Mouse (Mus musculus) neural tube, embryonic 11.5 days (tissue): Measurements from ENCODE around the gene Fam189a1. TPM values are rescaled to one million over a fixed set of nuclear protein-coding genes. Genes with fewer than 3 reads are reported as not detected.

Source experiments
- ATAC-seq: fragments of 200-750 bp; cut with Nextera tagmentation; 2 replicates; pipeline ENCODE4 v1.8.0; 2017; ENCODE audit warnings: moderate number of reproducible peaks, mild to moderate bottlenecking, moderate TSS enrichment, moderate library complexity; ENCODE audit not compliant: insufficient read depth, low FRiP score, low TSS enrichment
- DNase-seq: peaks from one replicate; pipeline ENCODE4 v3.0.0-alpha.2; 2015; ENCODE audit warnings: low spot score
- H3K27ac ChIP-seq: fragments of 300-500 bp; sonication (generic); 2 replicates; pipeline ENCODE4 v1.5.1; 2014; ENCODE audit warnings: low read depth, mild to moderate bottlenecking, low read length
- H3K27me3 ChIP-seq: fragments of 300-500 bp; sonication (generic); 2 replicates; pipeline ENCODE4 v1.6.1; 2014; ENCODE audit warnings: mild to moderate bottlenecking, low read length, mixed read lengths; ENCODE audit not compliant: control insufficient read depth, insufficient read depth
- H3K36me3 ChIP-seq: fragments of 300-500 bp; sonication (generic); 2 replicates; pipeline ENCODE4 v1.6.1; 2014; ENCODE audit warnings: mild to moderate bottlenecking, low read length, moderate library complexity, mixed read lengths; ENCODE audit not compliant: control insufficient read depth, insufficient read depth
- H3K4me1 ChIP-seq: fragments of 300-500 bp; sonication (generic); 2 replicates; pipeline ENCODE4 v1.6.1; 2014; ENCODE audit warnings: low read length, mixed read lengths; ENCODE audit not compliant: control insufficient read depth, insufficient read depth
- H3K4me2 ChIP-seq: fragments of 300-500 bp; sonication (generic); 2 replicates; pipeline ENCODE4 v1.6.1; 2014; ENCODE audit warnings: low read depth, mild to moderate bottlenecking, moderate library complexity
- H3K4me3 ChIP-seq: fragments of 300-500 bp; sonication (generic); 2 replicates; pipeline ENCODE4 v1.5.1; 2014; ENCODE audit warnings: low read depth, low read length
- H3K9ac ChIP-seq: fragments of 300-500 bp; sonication (generic); 2 replicates; pipeline ENCODE4 v1.6.1; 2014; ENCODE audit warnings: mild to moderate bottlenecking, low read length
- H3K9me3 ChIP-seq: fragments of 300-500 bp; sonication (generic); 2 replicates; pipeline ENCODE4 v1.6.1; 2016; ENCODE audit warnings: low read length; ENCODE audit not compliant: control insufficient read depth
- WGBS: fragments of 180-500 bp; shearing (Covaris S2); extraction: QIAGEN DNeasy Blood & Tissue Kit; methylation state at CpG from one replicate; pipeline ENCODE4 v1.1.7; 2014; 5-methylcytosine and 5-hydroxymethylcytosine counted together
- polyA plus RNA-seq: library from polyadenylated mRNA; unstranded; fragments of >200 nt; fragmentation: Nextera tagmentation; extraction: Ambion mirVana; gene quantifications from 2 replicates; pipeline ENCODE4 v1.2.1, GENCODE M21; 2014

Fam189a1 gene
- polyA plus RNA-seq, 1 experiment from 2014 or later = 5.6 TPM

GRCm38 (mm10) chr7:65005731-65006130, 150.6 kb downstream of the Fam189a1 start:
- WGBS = 83% methylated on average over 2 of the region's 2 CpGs
- no peak for DNase-seq
- Histone ChIP-seq H3K9me3 (no peaks in the 10 kb centered on the region), H3K36me3 (no peaks in the 10 kb centered on the region), H3K9ac (no peak overlapping the region), H3K27me3 (no peaks in the 10 kb centered on the region), H3K4me2 (no peak overlapping the region), H3K4me3 (no peak overlapping the region), H3K4me1 (no peaks in the 10 kb centered on the region; the same call in 1 of the 2 replicates), H3K27ac (no peak overlapping the region)
- ATAC-seq = no peak

- Histone ChIP-seq H3K4me2 (no peak overlapping the region), H3K36me3 (no peaks in the 10 kb centered on the region), H3K9me3 (no peaks in the 10 kb centered on the region), H3K27me3 (no peaks in the 10 kb centered on the region), H3K4me3 (no peak overlapping the region), H3K9ac (no peak overlapping the region), H3K27ac (no peak overlapping the region), H3K4me1 (no peaks in the 10 kb centered on the region)
- ATAC-seq (no peak), DNase-seq (no peak)
- 53% methylated on average over 4 of the region's 4 CpGs for WGBS
These were observed 156.6 kb downstream of the Fam189a1 start for GRCm38 (mm10) chr7:64999718-65000214.

DNA sequence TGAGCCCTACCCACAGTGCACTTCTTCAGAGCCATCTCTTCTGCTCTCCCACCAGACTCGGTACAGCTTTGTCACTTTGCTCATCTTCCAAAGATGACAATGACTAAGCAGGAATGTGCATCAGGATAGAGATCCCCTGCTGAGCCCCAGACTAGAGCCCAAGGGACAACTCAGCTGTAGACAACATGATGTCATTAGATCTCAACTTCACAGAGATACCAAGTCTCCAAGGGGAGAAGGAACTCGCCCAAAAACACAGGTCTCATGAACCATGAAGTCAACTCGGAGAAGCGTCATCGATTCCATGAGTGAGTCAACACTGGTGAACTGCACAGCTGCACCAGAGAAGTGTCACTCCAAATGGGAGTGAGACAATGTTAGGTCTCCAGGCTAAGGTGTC, 158.6 kb downstream of the Fam189a1 start:
- Histone ChIP-seq H3K4me3 (no peak overlapping the region), H3K9ac (no peak overlapping the region), H3K4me2 (no peak overlapping the region), H3K36me3 (no peaks in the 10 kb centered on the region), H3K4me1 (no peaks in the 10 kb centered on the region), H3K27me3 (no peaks in the 10 kb centered on the region), H3K9me3 (no peaks in the 10 kb centered on the region), H3K27ac (no peak overlapping the region)
- WGBS = 89% methylated on average over 5 of the region's 5 CpGs
- DNase-seq = no peak
- ATAC-seq = no peak

GRCm38 (mm10) chr7:64995946-64996444, 160.4 kb downstream of the Fam189a1 start:
- Histone ChIP-seq H3K9me3 (no peaks in the 10 kb centered on the region), H3K9ac (no peak overlapping the region), H3K27me3 (no peaks in the 10 kb centered on the region), H3K4me1 (no peaks in the 10 kb centered on the region), H3K4me2 (no peak overlapping the region), H3K4me3 (no peak overlapping the region), H3K36me3 (no peaks in the 10 kb centered on the region), H3K27ac (no peak overlapping the region)
- ATAC-seq (no peak), DNase-seq (no peak)
- WGBS = 46% methylated on average over 8 of the region's 8 CpGs

GRCm38 (mm10) chr7:64989406-64989805, 167.0 kb downstream of the Fam189a1 start:
- no peak for ATAC-seq

GRCm38 (mm10) chr7:64988015-64988414, 168.4 kb downstream of the Fam189a1 start:
- H3K4me2 ChIP-seq = no peak overlapping the region
- no peaks in the 10 kb centered on the region for H3K4me1 ChIP-seq
- H3K4me3 ChIP-seq = no peak overlapping the region
- H3K9me3 ChIP-seq = no peaks in the 10 kb centered on the region
- H3K27me3 ChIP-seq = no peaks in the 10 kb centered on the region
- no peak overlapping the region for H3K9ac ChIP-seq
- H3K36me3 ChIP-seq = no peaks in the 10 kb centered on the region
- DNase-seq (no peak), ATAC-seq (no peak)
- 77% methylated on average over 2 of the region's 2 CpGs for WGBS
- no peak overlapping the region for H3K27ac ChIP-seq

More at GRCm38 (mm10) chr7:64989406-64989805, 167.0 kb downstream of the Fam189a1 start:
- no peak overlapping the region for H3K4me3 ChIP-seq
- H3K9ac ChIP-seq = no peak overlapping the region
- no peak overlapping the region for H3K4me2 ChIP-seq
- no peaks in the 10 kb centered on the region for H3K4me1 ChIP-seq
- H3K36me3 ChIP-seq = no peaks in the 10 kb centered on the region
- H3K9me3 ChIP-seq = no peaks in the 10 kb centered on the region
- H3K27me3 ChIP-seq = no peaks in the 10 kb centered on the region
- H3K27ac ChIP-seq = no peak overlapping the region
- 79% methylated on average over 4 of the region's 4 CpGs for WGBS
- no peak for DNase-seq

- Histone ChIP-seq H3K9ac (no peak overlapping the region), H3K9me3 (no peaks in the 10 kb centered on the region), H3K27me3 (no peaks in the 10 kb centered on the region), H3K4me1 (no peaks in the 10 kb centered on the region), H3K36me3 (no peaks in the 10 kb centered on the region), H3K4me3 (no peak overlapping the region), H3K27ac (no peak overlapping the region), H3K4me2 (no peak overlapping the region)
- 91% methylated on average over 22 of the region's 22 CpGs for WGBS
- DNase-seq (no peak), ATAC-seq (no peak)
These were observed 171.8 kb downstream of the Fam189a1 start for GRCm38 (mm10) chr7:64984468-64985120.

DNA sequence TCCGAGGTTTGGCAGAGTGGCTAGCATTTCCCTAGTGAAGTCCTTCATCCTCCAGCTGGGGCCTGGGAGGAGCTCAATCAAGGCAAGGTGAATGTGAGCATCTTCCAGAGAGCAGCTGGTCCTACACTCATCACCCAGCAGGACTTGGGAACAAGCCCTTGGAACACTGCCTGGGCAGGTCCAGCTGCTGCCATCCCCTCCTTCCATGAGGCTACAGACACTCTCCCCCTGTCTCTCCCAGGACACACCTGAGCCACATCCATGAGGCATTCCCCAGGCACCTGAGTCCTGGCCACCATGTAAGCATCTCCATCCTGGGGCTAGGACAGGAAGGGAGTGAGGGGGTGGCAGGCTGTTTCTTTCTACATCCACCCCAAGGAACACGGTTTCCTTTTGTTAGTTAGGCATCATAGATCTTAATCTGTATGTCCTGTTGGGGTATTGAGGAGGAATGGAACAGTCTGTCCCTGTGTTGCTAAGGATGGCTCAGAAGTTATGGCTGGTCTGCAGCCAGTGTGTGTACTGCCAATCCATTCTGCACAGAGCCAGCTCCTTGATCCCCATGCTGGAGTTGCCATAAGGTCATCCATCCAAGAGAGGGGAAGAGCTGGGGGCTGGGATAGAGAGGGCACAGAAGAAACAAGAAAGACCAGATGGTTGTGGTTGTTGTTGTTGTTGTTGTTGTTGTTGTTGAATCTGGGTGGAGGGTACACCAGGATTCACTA, 174.7 kb downstream of the Fam189a1 start:
- no peaks in the 10 kb centered on the region for H3K9me3 ChIP-seq

More for the DNA sequence above, 174.7 kb downstream of the Fam189a1 start:
- DNase-seq (no peak), ATAC-seq (no peak)
- Histone ChIP-seq H3K4me3 (no peak overlapping the region), H3K4me1 (no peaks in the 10 kb centered on the region), H3K4me2 (no peak overlapping the region), H3K27ac (no peak overlapping the region), H3K36me3 (no peaks in the 10 kb centered on the region), H3K9ac (no peak overlapping the region), H3K27me3 (no peaks in the 10 kb centered on the region)
- WGBS = 75% methylated on average over 2 of the region's 2 CpGs
